Mouse (Mus musculus): ENCODE data around the gene Rftn1. TPM values are rescaled to one million over a fixed set of nuclear protein-coding genes. Genes with fewer than 3 reads are reported as not detected.
A peak's percentile ranks its signal among the peaks of the same experiment; 100 is the strongest.

Rftn1 gene
- polyA plus RNA-seq, 1 experiment: 2.8 TPM

DNA sequence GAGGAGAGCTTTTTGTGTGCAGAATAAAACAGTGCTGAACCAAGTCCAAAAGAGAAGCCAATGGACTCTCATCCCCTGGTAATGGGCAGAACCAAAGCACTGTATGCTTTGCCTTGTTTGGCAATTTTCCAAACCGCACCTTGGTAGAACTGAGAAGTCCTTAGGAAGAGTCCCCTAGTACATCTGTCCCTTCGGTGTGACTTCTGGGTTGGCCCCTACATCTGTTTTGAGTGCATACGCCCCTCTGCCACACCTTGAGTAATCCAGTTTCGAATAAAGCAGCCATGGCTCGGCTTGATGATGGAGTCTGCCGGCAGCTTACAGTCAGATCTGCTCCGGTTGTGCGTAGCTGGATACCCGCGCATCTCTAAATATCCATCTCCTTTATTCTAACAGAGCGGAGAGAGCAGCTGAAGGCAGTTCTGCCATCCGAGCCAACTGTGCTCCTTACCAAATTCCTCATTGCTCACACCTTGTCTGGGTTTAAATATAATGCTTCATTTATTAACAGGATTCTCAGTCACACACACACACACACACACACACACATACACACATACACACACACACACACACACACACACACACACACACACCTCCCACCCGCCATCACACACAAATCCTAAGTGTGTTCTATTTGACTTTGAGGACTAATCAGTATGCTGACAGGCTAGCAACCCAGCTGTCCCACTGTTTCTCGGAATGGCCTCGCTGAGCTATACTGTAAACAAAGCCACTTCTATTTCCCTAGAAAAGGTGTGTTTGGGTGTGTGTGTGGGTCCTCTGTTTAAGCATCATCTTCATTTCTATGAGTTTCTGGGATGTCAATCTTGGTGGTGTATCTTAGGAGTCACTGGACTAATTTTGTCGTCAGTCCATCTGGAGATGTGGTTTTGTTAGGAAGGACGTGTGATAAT is 224.4 kb downstream of the Rftn1 start:
- H3K36me3 ChIP-seq (ENCODE audit: control insufficient read depth, insufficient read depth, low read length): no peaks in the 10 kb centered on the region
- no peaks in the 10 kb centered on the region for H3K27me3 ChIP-seq (ENCODE audit: control insufficient read depth, insufficient read depth, low read length)
- H3K4me3 ChIP-seq (ENCODE audit: control insufficient read depth, low read depth, low read length): no peak overlapping the region
- no peak overlapping the region for H3K27ac ChIP-seq (ENCODE audit: control insufficient read depth, insufficient read depth, low read depth, low read length)
- no peak for TF ChIP-seq POLR2A (IDR thresholded peaks at IDR 0.05; ENCODE audit: control insufficient read depth, low read depth, low read length)
- TF ChIP-seq CTCF (IDR thresholded peaks at IDR 0.05; ENCODE audit: control insufficient read depth, insufficient read depth, insufficient replicate concordance, low read depth, low read length): no peak
- peaks cover 2% of the 10 kb centered on the region for H3K4me1 ChIP-seq (ENCODE audit: control insufficient read depth, insufficient read depth, low read length)

DNA sequence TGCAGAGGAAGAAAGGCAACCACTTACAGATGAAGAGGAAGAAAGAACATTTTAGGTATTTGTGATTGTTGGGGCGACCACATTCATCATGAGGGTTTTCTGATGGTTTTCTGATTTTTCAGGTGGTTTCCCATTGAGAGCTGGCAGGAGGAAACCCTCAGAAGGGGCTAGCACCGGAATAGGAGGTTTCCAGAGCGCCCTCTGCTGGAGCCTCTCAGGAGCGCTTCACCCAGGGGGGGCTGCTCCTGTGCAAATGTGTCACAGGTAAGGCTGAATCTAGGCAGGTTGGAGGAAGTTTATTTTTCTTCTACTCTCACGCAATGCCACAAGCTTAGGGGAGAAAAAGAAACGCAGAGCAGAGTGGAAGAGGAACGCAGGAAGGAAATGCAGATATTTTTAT is 225.4 kb downstream of the Rftn1 start:
- Histone ChIP-seq H3K4me1 (ENCODE audit: control insufficient read depth, insufficient read depth, low read length) (peaks cover 2% of the 10 kb centered on the region), H3K36me3 (ENCODE audit: control insufficient read depth, insufficient read depth, low read length) (no peaks in the 10 kb centered on the region), H3K4me3 (ENCODE audit: control insufficient read depth, low read depth, low read length) (no peak overlapping the region), H3K27me3 (ENCODE audit: control insufficient read depth, insufficient read depth, low read length) (no peaks in the 10 kb centered on the region), H3K27ac (ENCODE audit: control insufficient read depth, insufficient read depth, low read depth, low read length) (no peak overlapping the region)
- TF ChIP-seq POLR2A (IDR thresholded peaks at IDR 0.05; ENCODE audit: control insufficient read depth, low read depth, low read length) (no peak), CTCF (IDR thresholded peaks at IDR 0.05; ENCODE audit: control insufficient read depth, insufficient read depth, insufficient replicate concordance, low read depth, low read length) (peak; percentile 63; the same call in 1 of the 2 replicates)

DNA sequence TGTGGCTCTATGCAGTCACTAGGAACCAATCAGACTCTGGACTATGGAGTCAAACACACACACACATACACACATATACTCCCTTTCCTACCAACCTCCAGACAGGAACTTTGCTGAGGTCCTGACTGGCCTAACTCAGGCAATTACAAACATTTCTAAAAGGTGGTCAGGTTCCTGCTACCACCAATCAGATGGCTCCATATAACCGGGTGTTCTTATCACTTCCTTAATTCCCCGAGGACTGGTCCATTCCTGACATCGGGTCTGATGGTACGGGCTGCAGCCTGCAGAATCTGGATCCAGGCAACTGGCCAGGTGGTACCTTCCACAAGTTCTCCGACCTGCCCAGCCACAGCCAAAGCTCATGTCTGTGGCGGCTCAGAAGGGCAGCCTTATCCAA is 226.0 kb downstream of the Rftn1 start:
- Histone ChIP-seq H3K4me1 (ENCODE audit: control insufficient read depth, insufficient read depth, low read length) (peaks cover 2% of the 10 kb centered on the region), H3K36me3 (ENCODE audit: control insufficient read depth, insufficient read depth, low read length) (no peaks in the 10 kb centered on the region), H3K4me3 (ENCODE audit: control insufficient read depth, low read depth, low read length) (no peak overlapping the region), H3K27me3 (ENCODE audit: control insufficient read depth, insufficient read depth, low read length) (no peaks in the 10 kb centered on the region), H3K27ac (ENCODE audit: control insufficient read depth, insufficient read depth, low read depth, low read length) (no peak overlapping the region)
- TF ChIP-seq CTCF (IDR thresholded peaks at IDR 0.05; ENCODE audit: control insufficient read depth, insufficient read depth, insufficient replicate concordance, low read depth, low read length) (no peak), POLR2A (IDR thresholded peaks at IDR 0.05; ENCODE audit: control insufficient read depth, low read depth, low read length) (no peak)

DNA sequence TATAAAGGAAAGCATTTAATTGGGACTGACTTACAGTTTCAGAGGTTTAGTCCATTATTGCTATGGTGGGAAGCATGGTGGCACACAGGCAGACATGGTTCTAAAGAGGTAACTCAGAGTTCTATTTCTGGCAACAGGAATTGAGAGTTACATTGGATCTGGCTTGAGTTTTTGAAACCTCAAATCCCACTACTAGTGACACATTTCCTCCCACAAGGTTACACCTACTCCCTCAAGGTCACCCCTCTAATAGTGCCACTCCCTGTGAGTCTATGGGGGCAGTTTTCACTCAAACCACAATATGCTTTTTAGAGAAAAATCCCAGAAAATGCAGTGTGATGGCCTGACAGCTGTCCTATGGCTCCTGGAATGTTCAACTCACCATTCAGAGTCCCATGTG is 231.5 kb downstream of the Rftn1 start:
- TF ChIP-seq POLR2A (IDR thresholded peaks at IDR 0.05; ENCODE audit: control insufficient read depth, low read depth, low read length) (no peak), CTCF (IDR thresholded peaks at IDR 0.05; ENCODE audit: control insufficient read depth, insufficient read depth, insufficient replicate concordance, low read depth, low read length) (no peak)

DNA sequence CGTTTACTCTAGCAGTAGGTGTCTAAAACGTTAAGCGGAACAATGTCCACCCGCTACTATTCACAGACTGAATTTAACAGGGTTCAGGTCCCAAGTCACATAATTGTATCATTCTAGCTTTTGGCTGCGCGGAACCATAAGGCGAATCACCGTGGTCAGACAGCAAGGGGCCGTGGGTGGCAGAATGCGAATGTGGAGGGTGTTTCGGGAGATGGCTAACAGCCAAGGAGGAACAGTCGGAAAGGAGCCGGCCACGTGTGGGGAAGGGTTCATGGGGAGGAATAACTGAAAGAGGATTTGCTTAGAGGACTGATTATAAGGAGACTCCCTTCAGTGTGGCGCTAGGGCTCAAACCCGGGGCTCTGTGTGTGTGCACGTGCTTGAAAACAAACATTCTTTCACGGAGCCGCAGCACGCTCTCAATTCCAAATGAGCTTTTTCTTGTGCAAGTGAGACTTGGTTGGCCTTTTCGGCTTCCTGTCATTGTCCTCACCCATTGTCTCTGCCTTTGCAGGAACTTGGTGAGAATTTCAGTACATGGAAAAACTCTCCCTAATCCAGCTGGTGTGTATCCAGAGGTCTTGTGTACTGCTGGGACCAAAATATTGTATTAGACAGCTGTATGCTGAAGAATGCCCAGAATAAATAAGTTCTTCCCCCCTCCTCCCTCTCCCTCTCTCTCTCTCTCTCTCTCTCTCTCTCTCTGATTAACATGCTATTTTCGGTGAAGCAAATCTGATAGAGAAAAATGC is 238.4 kb downstream of the Rftn1 start:
- H3K4me3 ChIP-seq (ENCODE audit: control insufficient read depth, low read depth, low read length): peak overlapping the region; percentile 47
- no peaks in the 10 kb centered on the region for H3K27me3 ChIP-seq (ENCODE audit: control insufficient read depth, insufficient read depth, low read length)
- no peaks in the 10 kb centered on the region; the same call in 1 of the 2 replicates for H3K4me1 ChIP-seq (ENCODE audit: control insufficient read depth, insufficient read depth, low read length)
- no peak overlapping the region for H3K27ac ChIP-seq (ENCODE audit: control insufficient read depth, insufficient read depth, low read depth, low read length)
- TF ChIP-seq CTCF (IDR thresholded peaks at IDR 0.05; ENCODE audit: control insufficient read depth, insufficient read depth, insufficient replicate concordance, low read depth, low read length): no peak
- no peak for TF ChIP-seq POLR2A (IDR thresholded peaks at IDR 0.05; ENCODE audit: control insufficient read depth, low read depth, low read length)
- H3K36me3 ChIP-seq (ENCODE audit: control insufficient read depth, insufficient read depth, low read length): no peaks in the 10 kb centered on the region

More for the DNA sequence above, 231.5 kb downstream of the Rftn1 start:
- H3K27ac ChIP-seq (ENCODE audit: control insufficient read depth, insufficient read depth, low read depth, low read length): no peak overlapping the region
- no peaks in the 10 kb centered on the region for H3K4me1 ChIP-seq (ENCODE audit: control insufficient read depth, insufficient read depth, low read length)
- H3K36me3 ChIP-seq (ENCODE audit: control insufficient read depth, insufficient read depth, low read length): no peaks in the 10 kb centered on the region
- no peak overlapping the region for H3K4me3 ChIP-seq (ENCODE audit: control insufficient read depth, low read depth, low read length)
- H3K27me3 ChIP-seq (ENCODE audit: control insufficient read depth, insufficient read depth, low read length): no peaks in the 10 kb centered on the region

DNA sequence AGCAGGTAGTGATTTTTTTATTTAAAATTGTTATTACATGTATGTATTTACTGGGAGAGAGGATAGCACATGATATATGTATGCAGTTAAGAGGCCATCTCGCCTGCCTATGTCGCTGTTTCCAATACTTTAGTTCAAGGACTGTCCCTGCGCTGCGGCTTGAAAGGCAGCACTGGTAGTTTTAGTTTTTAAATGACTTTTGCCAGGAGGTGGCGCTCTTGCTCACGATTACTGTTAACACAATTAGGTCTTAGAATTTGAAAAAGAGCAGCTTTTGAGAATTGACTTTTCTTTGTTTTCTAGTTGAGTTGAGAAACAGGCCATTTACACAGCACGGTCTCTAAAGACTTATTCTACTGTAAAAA is 239.0 kb downstream of the Rftn1 start:
- Histone ChIP-seq H3K27ac (ENCODE audit: control insufficient read depth, insufficient read depth, low read depth, low read length) (no peak overlapping the region), H3K4me3 (ENCODE audit: control insufficient read depth, low read depth, low read length) (no peak overlapping the region), H3K4me1 (ENCODE audit: control insufficient read depth, insufficient read depth, low read length) (no peaks in the 10 kb centered on the region; the same call in 1 of the 2 replicates), H3K36me3 (ENCODE audit: control insufficient read depth, insufficient read depth, low read length) (no peaks in the 10 kb centered on the region), H3K27me3 (ENCODE audit: control insufficient read depth, insufficient read depth, low read length) (no peaks in the 10 kb centered on the region)
- TF ChIP-seq CTCF (IDR thresholded peaks at IDR 0.05; ENCODE audit: control insufficient read depth, insufficient read depth, insufficient replicate concordance, low read depth, low read length) (no peak; the same call in 1 of the 2 replicates), POLR2A (IDR thresholded peaks at IDR 0.05; ENCODE audit: control insufficient read depth, low read depth, low read length) (no peak)

DNA sequence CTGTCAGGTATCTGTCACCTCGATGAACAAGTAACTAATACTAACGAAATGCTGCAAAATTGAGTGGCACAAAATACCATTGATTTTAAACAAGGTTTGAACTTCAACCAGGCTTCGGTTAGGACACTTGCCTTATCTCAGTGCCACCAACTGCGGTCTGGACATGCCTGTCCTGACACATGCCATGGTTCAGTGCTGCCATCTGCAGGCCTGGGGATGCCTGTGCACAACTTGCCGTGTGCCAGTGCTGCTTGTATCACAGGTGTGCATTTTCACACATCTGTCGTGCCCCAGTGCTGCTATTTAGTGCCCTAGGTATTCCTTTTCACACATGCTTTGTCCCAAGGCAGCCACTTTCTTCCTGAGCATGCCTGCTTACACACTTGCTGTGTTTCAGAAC is 247.8 kb downstream of the Rftn1 start:
- Histone ChIP-seq H3K4me3 (ENCODE audit: control insufficient read depth, low read depth, low read length) (no peak overlapping the region), H3K36me3 (ENCODE audit: control insufficient read depth, insufficient read depth, low read length) (no peaks in the 10 kb centered on the region), H3K27ac (ENCODE audit: control insufficient read depth, insufficient read depth, low read depth, low read length) (no peak overlapping the region), H3K4me1 (ENCODE audit: control insufficient read depth, insufficient read depth, low read length) (no peaks in the 10 kb centered on the region), H3K27me3 (ENCODE audit: control insufficient read depth, insufficient read depth, low read length) (no peaks in the 10 kb centered on the region)
- TF ChIP-seq CTCF (IDR thresholded peaks at IDR 0.05; ENCODE audit: control insufficient read depth, insufficient read depth, insufficient replicate concordance, low read depth, low read length): peak; percentile 76; the same call in 1 of the 2 replicates
- TF ChIP-seq POLR2A (IDR thresholded peaks at IDR 0.05; ENCODE audit: control insufficient read depth, low read depth, low read length): no peak

Other genes starting within 250 kb of the Rftn1 start
- gene Dazl, start 103.0 kb upstream of the Rftn1 start, polyA plus RNA-seq (2012; rRNA removed): 50.6 and 53.1 TPM in 2 replicates